In the genomic region with DNA sequence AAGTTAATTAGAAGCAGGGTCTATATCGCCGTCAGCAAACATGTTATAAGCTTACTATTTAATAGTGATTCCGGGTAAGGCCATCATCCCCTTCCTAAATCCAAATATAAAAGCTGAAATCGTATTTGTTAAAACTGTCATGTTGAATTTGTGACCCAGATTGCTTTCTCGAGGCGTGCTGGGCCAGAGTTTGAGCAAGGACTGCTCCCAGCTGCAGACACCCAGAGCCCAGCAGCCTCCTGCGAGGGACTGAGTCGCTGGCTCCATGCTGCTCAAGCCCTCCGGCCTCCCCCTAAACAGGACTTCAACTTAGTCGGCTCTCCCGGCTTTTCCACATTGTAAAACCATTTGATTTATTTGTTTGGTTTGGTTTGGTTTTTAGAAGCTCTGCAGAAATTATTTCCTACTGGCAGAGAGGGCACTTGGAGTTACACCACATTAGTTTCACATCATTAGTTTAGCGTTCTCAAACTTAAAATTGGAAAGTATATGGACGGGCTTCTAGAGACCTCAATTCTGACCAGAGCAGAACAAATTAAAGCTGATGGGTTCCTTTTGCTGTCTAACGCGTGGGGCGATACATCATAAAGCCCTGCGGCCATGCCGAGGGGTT, we compare ENCODE assay signal across 10 mouse cellular contexts.
DNase-seq lines count a peak whose midpoint lies in the region; ATAC-seq and TF ChIP-seq lines count a peak whose summit lies in the region.
"Had no signal": no experiment of that assay in that cellular context is flagged by ENCODE, and none has a peak within 500 bp of the region (broad histone marks: within the 10 kb centered on the region; RNA-seq: fewer than 3 reads in every experiment).

No protein-coding gene starts in this region.

- H3K27me3 ChIP-seq in kidney, postnatal 0 days (ENCODE audit: insufficient read depth, low read length): peaks cover 17% of the 10 kb centered on the region
- peaks cover 47% of the 10 kb centered on the region for H3K27me3 ChIP-seq in hindbrain, embryonic 14.5 days (ENCODE audit: control insufficient read depth, insufficient read depth, low read length)
- peaks cover 62% of the 10 kb centered on the region for H3K27me3 ChIP-seq in midbrain, embryonic 13.5 days
- peaks cover 36% of the 10 kb centered on the region for H3K27me3 ChIP-seq in liver, postnatal 0 days (ENCODE audit: insufficient read depth, low read length)

- DNase-seq in kidney, postnatal 0 days (ENCODE audit: low spot score): peak; percentile 64
- no peak for DNase-seq in kidney, adult 11 months
- no peak for DNase-seq in hindbrain, embryonic 14.5 days (ENCODE audit: low spot score)
- DNase-seq in liver, postnatal 0 days: no peak
- DNase-seq in left cerebral cortex, adult 18-20 months (ENCODE audit: low spot score in 2 of 2): no peak
- no peak for DNase-seq in lung, postnatal 36 days
- DNase-seq in Muller cell, postnatal 12 days (ENCODE audit: inconsistent ontology term): no peak
- DNase-seq: cerebellum, adult 9-11 months had no signal

- peak overlapping the region; percentile 44 for H3K4me2 ChIP-seq in kidney, postnatal 0 days (ENCODE audit: low read length)
- H3K4me2 ChIP-seq in hindbrain, embryonic 14.5 days (replicated peaks): peak overlapping the region; percentile 58
- peak overlapping the region; percentile 58 for H3K4me2 ChIP-seq in midbrain, embryonic 13.5 days (replicated peaks)
- no peak overlapping the region for H3K4me2 ChIP-seq in liver, postnatal 0 days (ENCODE audit: low read depth, low read length)

- peaks cover 8% of the 10 kb centered on the region; the same call in 1 of the 2 replicates for H3K4me1 ChIP-seq in kidney, postnatal 0 days (replicated peaks; ENCODE audit: insufficient read depth, low read length)
- 0 out of 2 replicates have a peak, but pooled peaks cover 4% of the 10 kb centered on the region for H3K4me1 ChIP-seq in hindbrain, embryonic 14.5 days (replicated peaks; ENCODE audit: control insufficient read depth, insufficient read depth, low read length)
- peaks cover 26% of the 10 kb centered on the region for H3K4me1 ChIP-seq in midbrain, embryonic 13.5 days (replicated peaks)
- H3K4me1 ChIP-seq in liver, postnatal 0 days (ENCODE audit: insufficient read depth): no peaks in the 10 kb centered on the region

- H3K9ac ChIP-seq in kidney, postnatal 0 days (ENCODE audit: low read depth, low read length): no peak overlapping the region
- peak overlapping the region; percentile 34; the same call in 1 of the 2 replicates for H3K9ac ChIP-seq in hindbrain, embryonic 14.5 days
- no peak overlapping the region for H3K9ac ChIP-seq in midbrain, embryonic 13.5 days (replicated peaks)
- H3K9ac ChIP-seq in liver, postnatal 0 days (replicated peaks): no peak overlapping the region

- no peaks in the 10 kb centered on the region for H3K9me3 ChIP-seq in kidney, postnatal 0 days (replicated peaks; ENCODE audit: low read length)
- no peaks in the 10 kb centered on the region for H3K9me3 ChIP-seq in hindbrain, embryonic 14.5 days (ENCODE audit: control insufficient read depth, low read length)
- no peaks in the 10 kb centered on the region for H3K9me3 ChIP-seq in midbrain, embryonic 13.5 days
- H3K9me3 ChIP-seq in liver, postnatal 0 days (ENCODE audit: low read length): no peaks in the 10 kb centered on the region
- H3K9me3 ChIP-seq: megakaryocyte, embryonic 14.5 days had no signal

- no peak for ATAC-seq in kidney, postnatal 0 days (replicated peaks; ENCODE audit: low FRiP score, low read depth)
- no peak for ATAC-seq in hindbrain, embryonic 14.5 days (ENCODE audit: low FRiP score)
- ATAC-seq in midbrain, embryonic 13.5 days: peak; percentile 61; the same call in 1 of the 2 replicates
- no peak for ATAC-seq in liver, postnatal 0 days

- 5% methylated on average over 18 of the region's 18 CpGs for WGBS in kidney, postnatal 0 days
- WGBS in hindbrain, embryonic 14.5 days: 15% methylated on average over 18 of the region's 18 CpGs
- WGBS in midbrain, embryonic 13.5 days: 7% methylated on average over 18 of the region's 18 CpGs
- 36% methylated on average over 18 of the region's 18 CpGs for WGBS in liver, postnatal 0 days (ENCODE audit: insufficient replicate concordance)

- no peak overlapping the region for H3K27ac ChIP-seq in kidney, postnatal 0 days
- no peak overlapping the region for H3K27ac ChIP-seq in hindbrain, embryonic 14.5 days
- H3K27ac ChIP-seq in midbrain, embryonic 13.5 days: no peak overlapping the region
- no peak overlapping the region for H3K27ac ChIP-seq in liver, postnatal 0 days (ENCODE audit: low read depth)

- TF ChIP-seq CTCF in kidney, postnatal 0 days (IDR thresholded peaks at IDR 0.05; ENCODE audit: low read depth): no peak
- no peak for TF ChIP-seq CTCF in liver, postnatal 0 days (IDR thresholded peaks at IDR 0.05; ENCODE audit: low read depth)

- 0 out of 2 replicates have a peak overlapping the region, but pooled peaks have one; percentile 7 for H3K4me3 ChIP-seq in kidney, postnatal 0 days (replicated peaks; ENCODE audit: low read depth, low read length)
- H3K4me3 ChIP-seq in hindbrain, embryonic 14.5 days (replicated peaks; ENCODE audit: low read length): 0 out of 2 replicates have a peak overlapping the region, but pooled peaks have one; percentile 23
- peak overlapping the region; percentile 34 for H3K4me3 ChIP-seq in midbrain, embryonic 13.5 days (replicated peaks)
- H3K4me3 ChIP-seq in liver, postnatal 0 days (ENCODE audit: low read depth, low read length): no peak overlapping the region
- H3K4me3 ChIP-seq: megakaryocyte, embryonic 14.5 days had no signal

- no peak for TF ChIP-seq EP300 in liver, postnatal 0 days (IDR thresholded peaks at IDR 0.05; ENCODE audit: low read depth)

- no peaks in the 10 kb centered on the region for H3K36me3 ChIP-seq in kidney, postnatal 0 days (ENCODE audit: insufficient read depth, low read length)
- no peaks in the 10 kb centered on the region for H3K36me3 ChIP-seq in hindbrain, embryonic 14.5 days (replicated peaks; ENCODE audit: control insufficient read depth, insufficient read depth)
- H3K36me3 ChIP-seq in midbrain, embryonic 13.5 days: no peaks in the 10 kb centered on the region
- H3K36me3 ChIP-seq in liver, postnatal 0 days (replicated peaks; ENCODE audit: insufficient read depth, low read length): no peaks in the 10 kb centered on the region
